Mouse (Mus musculus) brain, embryonic 14.5 days (tissue): ENCODE measurements around the gene Jhy. TPM values are rescaled to one million over a fixed set of nuclear protein-coding genes. Genes with fewer than 3 reads are reported as not detected.

Experiments used
- DNase-seq: peaks from one replicate; pipeline ENCODE4 v3.0.0-alpha.2; 2011; ENCODE audit warnings: low read depth
- CTCF ChIP-seq: fragments of 200-500 bp; IDR thresholded peaks from 2 replicates; pipeline ENCODE4 v1.5.1; 2012; ENCODE audit warnings: inconsistent platforms, mild to moderate bottlenecking, moderate library complexity, borderline replicate concordance; ENCODE audit not compliant: insufficient read depth, insufficient read length; ENCODE audit errors: extremely low read depth
- POLR2A ChIP-seq: fragments of 200-500 bp; IDR thresholded peaks from 2 replicates; pipeline ENCODE4 v1.6.1; 2012; ENCODE audit warnings: mild to moderate bottlenecking, inconsistent platforms, borderline replicate concordance; ENCODE audit not compliant: poor library complexity, insufficient read depth, insufficient read length, severe bottlenecking; ENCODE audit errors: extremely low read depth
- polyA plus RNA-seq: library from polyadenylated mRNA; depleted of rRNA; stranded (reverse); fragments of >200 nt; gene quantifications from 2 replicates; pipeline ENCODE4 v1.2.3, GENCODE M21; 2012; rRNA removed

Gene Jhy
- 0.39 and 1.1 TPM in 2 replicates for polyA plus RNA-seq

- DNase-seq: peak; percentile 59
- TF ChIP-seq CTCF: no peak
- TF ChIP-seq POLR2A: 0 out of 2 replicates have a peak, but pooled peaks have one; percentile 15
Measured at GRCm38 (mm10) chr9:40963586-40964417, at the start of gene Jhy. Gene Jhy, minus strand, starts transcription at chr9:40964118.

DNA sequence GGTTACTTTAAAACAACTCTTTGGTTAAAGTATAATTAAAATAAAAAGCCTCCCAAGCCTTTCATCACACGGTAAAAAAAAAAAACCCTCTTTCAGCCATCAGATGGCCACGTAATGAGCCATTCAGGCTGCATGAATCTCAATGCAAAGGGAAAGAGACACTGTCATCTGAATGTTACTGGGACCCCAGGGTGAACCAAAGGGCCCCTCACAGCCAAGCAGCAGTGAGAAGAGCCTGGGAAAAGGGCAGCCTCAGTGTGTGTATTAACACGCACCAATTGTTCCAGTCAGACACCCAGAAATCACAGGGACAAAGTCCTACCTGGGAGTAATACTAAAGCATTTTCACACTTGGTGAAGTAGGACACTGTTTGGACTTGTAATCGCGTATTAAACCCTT, 48.5 kb upstream of the Jhy start:
- peak; percentile 76 for DNase-seq
- TF ChIP-seq POLR2A (no peak), CTCF (no peak)

DNA sequence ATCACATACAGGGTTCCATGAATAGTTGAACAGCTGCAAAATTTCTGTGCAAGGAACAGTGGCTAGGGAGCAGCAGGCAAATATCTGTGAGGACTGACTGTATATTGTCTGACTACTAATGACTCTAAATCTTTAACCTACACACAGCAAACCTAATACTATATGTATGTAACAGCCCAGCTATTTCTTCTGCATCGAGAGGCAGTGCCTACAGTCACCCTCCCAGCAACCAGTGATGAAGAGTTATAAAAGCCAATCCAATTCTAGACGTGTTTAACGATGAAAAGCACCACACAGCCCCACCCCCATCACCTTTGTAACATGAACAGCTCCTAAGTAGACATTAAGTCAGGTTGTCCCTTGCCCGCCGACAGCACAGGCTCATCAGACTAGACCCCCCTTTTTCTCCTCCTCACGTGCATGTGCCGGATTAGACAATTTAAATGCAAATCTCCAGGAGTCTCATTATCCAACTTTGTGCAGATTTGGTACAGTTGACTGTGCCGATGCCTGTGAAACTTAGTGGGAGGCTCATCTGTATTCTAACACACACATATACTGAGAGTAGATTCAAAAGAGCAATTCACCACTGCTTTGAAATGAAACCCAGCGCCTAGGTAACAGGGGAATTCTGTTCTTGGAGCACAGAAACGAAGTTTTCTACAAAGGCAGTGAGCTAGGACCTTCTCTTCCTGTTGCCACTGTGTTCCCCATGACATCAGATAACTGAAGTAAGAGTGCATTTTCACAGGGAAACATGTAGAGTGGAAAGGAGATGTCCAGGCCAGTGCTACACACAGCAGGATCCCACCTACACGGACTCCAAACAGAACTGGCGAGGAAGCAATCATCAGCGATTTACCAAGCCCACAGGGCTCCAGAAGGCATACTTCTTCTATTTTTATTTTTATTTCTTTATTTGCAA, 47.9 kb upstream of the Jhy start:
- TF ChIP-seq CTCF (no peak), POLR2A (no peak)
- DNase-seq: peak; percentile 96

GRCm38 (mm10) chr9:41007785-41008184, 43.9 kb upstream of the Jhy start:
- no peak for TF ChIP-seq POLR2A
- no peak for TF ChIP-seq CTCF

GRCm38 (mm10) chr9:41004415-41004814, 40.5 kb upstream of the Jhy start, which contains the start of gene Crtam:
Gene Crtam, minus strand, starts transcription at chr9:41004628.
- TF ChIP-seq POLR2A (no peak), CTCF (no peak)
- DNase-seq: no peak

More at GRCm38 (mm10) chr9:41007785-41008184, 43.9 kb upstream of the Jhy start:
- DNase-seq: no peak

DNA sequence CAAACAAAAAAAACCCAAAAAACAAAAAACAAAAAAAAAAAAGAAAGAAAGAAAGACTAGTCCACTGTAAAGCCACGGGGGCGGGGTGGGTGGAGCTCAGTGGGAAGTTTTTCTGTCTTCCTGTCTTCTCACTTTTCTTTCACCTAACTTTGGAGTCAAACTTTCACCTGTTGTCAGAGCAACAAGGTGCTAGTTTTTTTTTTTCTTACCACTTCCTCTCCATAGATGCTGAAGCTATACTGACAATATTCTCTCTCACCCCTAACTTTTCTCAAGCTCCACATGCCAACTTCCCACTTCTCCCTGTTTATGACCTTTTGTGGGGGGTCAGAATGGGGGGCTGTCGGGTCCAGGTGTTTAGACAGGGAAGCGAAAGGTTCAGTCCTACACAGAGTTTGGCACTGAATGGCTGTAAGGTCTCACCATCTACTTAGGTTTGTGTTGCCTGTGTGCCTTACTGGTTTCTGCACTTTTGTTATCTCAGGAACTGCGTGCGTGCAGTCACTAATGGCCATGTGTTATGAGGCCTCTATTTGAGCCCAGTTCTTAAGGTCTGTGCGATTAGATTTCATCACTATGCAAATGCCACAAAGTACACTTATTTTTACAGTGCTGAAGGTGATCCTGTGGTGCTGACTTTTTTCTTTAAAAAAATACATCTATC, 33.3 kb upstream of the Jhy start:
- no peak for DNase-seq
- no peak for TF ChIP-seq POLR2A
- no peak for TF ChIP-seq CTCF

DNA sequence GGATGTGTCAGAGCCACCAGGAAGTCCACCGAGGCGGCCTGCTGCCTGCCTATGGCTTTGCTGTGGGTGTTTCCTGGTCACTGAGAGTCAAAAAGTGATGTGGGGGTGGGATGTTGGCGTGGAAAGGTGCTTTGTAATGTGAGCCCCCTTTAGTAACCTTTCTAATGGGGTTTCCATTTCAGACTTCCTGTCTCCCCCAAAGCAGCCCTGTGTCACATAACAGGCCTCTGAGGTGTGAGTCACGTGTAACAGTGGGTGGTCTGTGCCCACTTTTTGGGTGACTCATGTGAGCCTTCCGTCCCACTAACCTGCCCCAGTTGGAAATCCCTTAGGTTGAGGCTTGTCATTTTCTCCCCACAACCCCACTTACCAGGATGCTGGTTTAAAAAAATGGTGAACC, 30.2 kb upstream of the Jhy start:
- no peak for DNase-seq
- TF ChIP-seq CTCF (no peak), POLR2A (no peak)

DNA sequence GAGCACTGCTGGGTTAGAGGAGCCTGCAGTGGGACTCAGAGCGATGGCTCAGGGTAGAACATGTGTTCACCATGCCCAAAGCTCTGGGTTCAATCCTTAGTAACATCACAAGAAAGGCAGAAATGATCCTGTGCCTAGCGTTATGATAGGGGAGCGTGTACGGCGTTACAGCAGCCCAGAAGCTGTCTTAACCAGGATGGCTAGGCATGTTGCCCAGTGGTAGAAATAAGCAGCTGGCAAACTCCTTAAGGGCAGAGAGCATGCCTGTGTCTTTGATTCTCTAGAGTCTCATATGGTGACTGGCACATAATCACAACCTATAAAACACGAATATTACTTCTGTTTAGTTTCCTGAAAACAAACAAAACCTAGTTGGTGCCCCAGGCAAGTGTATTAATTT, 27.6 kb upstream of the Jhy start:
- DNase-seq: peak; percentile 67
- TF ChIP-seq CTCF (no peak), POLR2A (no peak)

DNA sequence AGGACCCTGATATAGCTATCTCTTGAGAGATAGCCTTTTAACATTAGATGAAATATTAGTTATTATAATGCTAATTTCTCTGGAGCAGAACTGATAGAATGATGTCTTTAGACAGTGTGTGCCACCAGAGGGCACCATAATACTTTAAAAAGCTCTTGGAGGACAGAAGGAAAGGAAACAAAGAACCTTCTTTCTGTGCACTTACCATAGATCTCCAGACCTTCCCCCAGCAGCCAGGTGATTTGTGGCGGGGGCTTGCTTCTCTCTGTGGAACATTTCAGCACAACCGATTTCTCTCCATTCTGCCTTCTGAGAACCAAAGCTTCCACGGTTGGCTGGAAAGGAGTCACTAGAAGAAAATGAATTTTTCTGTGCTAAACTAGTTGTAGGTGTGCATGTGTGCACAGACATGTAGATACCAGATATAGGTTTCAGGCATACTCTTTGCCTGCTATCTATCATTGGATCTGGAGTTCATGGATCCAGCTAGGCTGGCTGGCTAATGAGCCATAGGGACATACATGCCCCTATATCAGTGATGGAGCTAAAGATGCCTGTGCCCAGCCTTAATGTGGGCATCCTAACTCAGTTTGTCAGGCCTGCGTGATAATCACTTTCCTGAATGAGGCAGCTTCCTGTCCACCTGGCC, 26.1 kb upstream of the Jhy start:
- peak; percentile 39; the same call in 1 of the 2 replicates for TF ChIP-seq CTCF
- no peak for TF ChIP-seq POLR2A
- DNase-seq: peak; percentile 91

GRCm38 (mm10) chr9:40984313-40984712, 20.4 kb upstream of the Jhy start:
- DNase-seq: no peak
- no peak for TF ChIP-seq POLR2A
- TF ChIP-seq CTCF: no peak

DNA sequence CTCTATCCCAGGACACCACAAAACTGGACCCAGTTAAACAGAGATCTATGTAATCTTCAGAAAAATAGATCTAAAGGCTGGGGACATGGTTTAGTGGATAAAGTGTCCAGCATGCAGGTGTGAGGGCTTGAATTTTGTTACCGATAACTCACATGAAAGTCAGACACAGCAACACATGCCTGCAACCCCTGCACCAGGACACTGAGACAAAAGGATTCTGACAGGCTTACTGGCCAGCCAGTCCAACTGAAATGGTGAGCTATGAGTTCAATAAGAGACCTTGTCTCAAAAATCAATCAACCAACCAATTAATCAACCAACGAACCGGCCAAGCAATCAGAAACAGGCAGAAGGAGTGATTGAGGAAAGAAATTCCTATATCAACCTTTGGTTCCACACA, 19.8 kb upstream of the Jhy start:
- TF ChIP-seq CTCF: no peak
- no peak for TF ChIP-seq POLR2A
- no peak for DNase-seq

DNA sequence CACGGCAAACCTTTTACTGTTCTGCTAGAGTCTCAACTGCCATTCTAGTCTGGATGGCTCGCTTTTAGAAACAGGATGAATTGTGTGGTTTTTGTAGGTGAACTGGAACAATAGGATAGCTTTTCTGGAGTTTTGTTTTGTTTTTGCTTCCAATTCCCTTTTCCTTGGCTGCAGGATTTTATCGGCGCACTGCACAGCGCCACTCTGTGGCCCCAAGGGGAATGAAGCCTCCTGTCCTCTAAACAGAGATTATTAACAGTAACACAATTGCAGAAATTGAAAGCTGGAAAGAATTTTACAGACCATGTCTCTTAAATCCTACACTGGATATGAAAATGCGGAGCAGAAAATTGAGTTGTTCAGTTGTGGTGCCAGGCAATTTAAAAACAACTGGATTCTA, 18.6 kb upstream of the Jhy start:
- no peak for TF ChIP-seq POLR2A
- TF ChIP-seq CTCF: peak; percentile 87

More for the DNA sequence above, 18.6 kb upstream of the Jhy start:
- DNase-seq: peak; percentile 70
